Mouse (Mus musculus): ENCODE results near the gene Iffo2. TPM values are rescaled to one million over a fixed set of nuclear protein-coding genes. Genes with fewer than 3 reads are reported as not detected.

Gene Iffo2
- total RNA-seq, 2 experiments from 2014 or later = 17.5 to 17.8 TPM

GRCm38 (mm10) chr4:139526475-139526874, 3.9 kb upstream of the Iffo2 start:
- DNase-seq (ENCODE audit: low spot score in 2 of 2) = peak in 1 of 2 experiments; percentile 31

- no peak for DNase-seq (ENCODE audit: low spot score in 2 of 2)
Measured at GRCm38 (mm10) chr4:139532081-139532480, 1.7 kb downstream of the Iffo2 start.

- DNase-seq (ENCODE audit: low spot score in 2 of 2) = no peak
Measured at GRCm38 (mm10) chr4:139535127-139535695, 4.9 kb downstream of the Iffo2 start.

GRCm38 (mm10) chr4:139535719-139536118, 5.4 kb downstream of the Iffo2 start:
- DNase-seq (ENCODE audit: low spot score in 2 of 2) = no peak

GRCm38 (mm10) chr4:139536706-139537105, 6.4 kb downstream of the Iffo2 start:
- DNase-seq (ENCODE audit: low spot score in 2 of 2) = peak in 1 of 2 experiments; percentile 32

GRCm38 (mm10) chr4:139540784-139541183, 10.4 kb downstream of the Iffo2 start:
- no peak for DNase-seq (ENCODE audit: low spot score in 2 of 2)

- DNase-seq (ENCODE audit: low spot score in 2 of 2) = no peak
Measured at GRCm38 (mm10) chr4:139545791-139546190, 15.4 kb downstream of the Iffo2 start.

GRCm38 (mm10) chr4:139549448-139549847, 19.1 kb downstream of the Iffo2 start:
- no peak for DNase-seq (ENCODE audit: low spot score in 2 of 2)

GRCm38 (mm10) chr4:139555235-139555634, 24.9 kb downstream of the Iffo2 start:
- DNase-seq (ENCODE audit: low spot score in 2 of 2) = no peak

- no peak for DNase-seq (ENCODE audit: low spot score in 2 of 2)
Measured at GRCm38 (mm10) chr4:139555951-139556350, 25.6 kb downstream of the Iffo2 start.

GRCm38 (mm10) chr4:139568361-139568760, 38.0 kb downstream of the Iffo2 start:
- no peak for DNase-seq (ENCODE audit: low spot score in 2 of 2)

GRCm38 (mm10) chr4:139570756-139571155, 40.4 kb downstream of the Iffo2 start:
- DNase-seq (ENCODE audit: low spot score in 2 of 2) = no peak

- no peak for DNase-seq (ENCODE audit: low spot score in 2 of 2)
Measured at GRCm38 (mm10) chr4:139572928-139573512, 42.7 kb downstream of the Iffo2 start.

GRCm38 (mm10) chr4:139574156-139574798, 43.9 kb downstream of the Iffo2 start:
- DNase-seq (ENCODE audit: low spot score in 2 of 2) = peak; percentile 96 to 97

GRCm38 (mm10) chr4:139574799-139575672, 44.7 kb downstream of the Iffo2 start:
- DNase-seq (ENCODE audit: low spot score in 2 of 2) = peak in 1 of 2 experiments; percentile 43

- DNase-seq (ENCODE audit: low spot score in 2 of 2) = no peak
Measured at GRCm38 (mm10) chr4:139575673-139576003, 45.3 kb downstream of the Iffo2 start.

- DNase-seq (ENCODE audit: low spot score in 2 of 2) = no peak
Measured at GRCm38 (mm10) chr4:139576251-139576880, 46.0 kb downstream of the Iffo2 start.

- no peak for DNase-seq (ENCODE audit: low spot score in 2 of 2)
Measured at GRCm38 (mm10) chr4:139577006-139577405, 46.7 kb downstream of the Iffo2 start.

GRCm38 (mm10) chr4:139578389-139578788, 48.0 kb downstream of the Iffo2 start:
- no peak for DNase-seq (ENCODE audit: low spot score in 2 of 2)

- no peak for DNase-seq (ENCODE audit: low spot score in 2 of 2)
Measured at GRCm38 (mm10) chr4:139579003-139579402, 48.7 kb downstream of the Iffo2 start.

GRCm38 (mm10) chr4:139579466-139579865, 49.1 kb downstream of the Iffo2 start:
- no peak for DNase-seq (ENCODE audit: low spot score in 2 of 2)

All from layer of hippocampus, postnatal 14 days (tissue).